Mouse (Mus musculus) adrenal gland, adult (tissue): ENCODE results near the gene Rrbp1.
A peak's percentile ranks its signal among the peaks of the same experiment; 100 is the strongest.

Experiments
- DNase-seq, 2 experiments: peaks; one replicate each; pipeline ENCODE4 v3.0.0; 2022 to 2023; ENCODE audit warnings: low spot score in 1 of 2; ENCODE audit not compliant: inconsistent age in 2 of 2

The Rrbp1 gene

DNA sequence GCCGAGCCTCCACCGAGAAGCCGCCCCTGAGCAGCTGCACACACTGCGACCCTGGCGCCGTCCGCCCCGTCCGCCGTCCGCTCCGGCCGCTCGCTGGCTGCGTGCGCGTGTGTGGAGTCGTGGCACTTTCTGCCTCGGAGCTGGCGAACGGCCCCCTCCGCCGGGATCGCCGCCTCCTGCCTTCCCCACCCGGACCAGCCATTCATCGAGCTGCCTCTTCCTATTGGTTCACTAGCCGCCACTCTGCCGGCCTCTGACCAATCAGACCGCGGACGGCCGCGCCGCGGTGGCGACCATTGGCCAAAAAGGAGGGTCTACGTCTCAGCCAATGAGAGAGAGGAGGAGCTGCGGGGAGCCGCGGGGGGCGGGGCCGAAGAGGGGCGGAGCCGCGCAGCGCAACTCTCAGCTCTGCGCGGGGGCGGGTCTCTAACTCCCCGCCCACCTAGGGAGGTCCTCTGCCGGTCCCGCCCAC lies at the start of gene Rrbp1:
TSS of gene Rrbp1 (minus strand) at position 184 of the 472 bp plus-strand sequence.
- DNase-seq: peak; percentile 99 to 100

DNA sequence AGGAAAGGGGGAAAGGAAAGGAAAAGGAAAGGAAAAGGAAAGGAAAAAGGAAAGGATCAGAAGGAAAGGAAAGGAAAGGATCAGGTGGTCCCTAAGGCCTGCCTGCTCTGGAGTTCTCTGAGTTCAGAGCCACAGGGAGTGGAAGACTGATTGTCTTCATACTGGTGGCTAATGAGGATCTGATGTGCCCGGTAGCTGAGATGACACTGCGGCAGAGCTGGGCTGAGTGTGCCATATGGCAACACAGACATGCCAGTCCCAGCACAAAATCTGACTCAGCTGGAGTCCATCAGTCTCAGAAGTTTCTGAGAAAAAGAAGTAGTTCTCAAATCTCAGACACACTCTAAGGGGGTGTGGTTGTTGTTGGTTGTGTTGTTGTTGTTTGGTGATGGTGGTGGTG lies 46.7 kb upstream of the Rrbp1 start:
- DNase-seq: no peak

DNA sequence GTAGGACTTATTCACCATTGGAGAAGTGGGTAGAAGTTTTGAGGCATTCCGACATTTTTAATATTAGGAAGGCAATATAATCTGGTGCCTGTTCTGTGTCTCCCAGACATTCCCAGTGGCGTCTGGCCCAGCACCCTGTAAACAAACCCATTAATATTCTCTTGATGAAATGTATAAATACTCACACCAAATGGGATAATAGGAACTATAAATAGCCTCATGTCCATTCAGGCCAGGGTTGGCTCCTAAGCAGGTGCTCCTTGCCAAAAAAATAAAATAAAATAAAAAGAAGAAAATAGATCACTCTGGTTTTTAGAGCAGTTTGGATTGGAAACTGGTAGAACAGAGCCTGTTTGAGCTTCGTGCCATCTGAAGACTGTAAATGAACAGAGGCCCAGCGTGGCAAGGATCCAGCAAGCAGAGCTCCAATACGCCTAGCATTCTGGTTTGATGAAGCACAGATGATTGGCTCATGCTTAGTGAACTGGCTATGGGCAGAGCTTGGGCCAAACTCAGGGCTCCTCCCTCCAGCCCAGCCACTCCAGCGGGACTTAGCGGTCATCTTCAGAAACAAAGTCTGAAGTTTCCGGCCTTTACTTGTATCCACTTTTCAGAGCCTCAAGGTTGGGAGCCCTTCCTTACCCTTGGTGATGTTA lies 41.5 kb upstream of the Rrbp1 start:
- DNase-seq: peak in 1 of 2 experiments; percentile 33

DNA sequence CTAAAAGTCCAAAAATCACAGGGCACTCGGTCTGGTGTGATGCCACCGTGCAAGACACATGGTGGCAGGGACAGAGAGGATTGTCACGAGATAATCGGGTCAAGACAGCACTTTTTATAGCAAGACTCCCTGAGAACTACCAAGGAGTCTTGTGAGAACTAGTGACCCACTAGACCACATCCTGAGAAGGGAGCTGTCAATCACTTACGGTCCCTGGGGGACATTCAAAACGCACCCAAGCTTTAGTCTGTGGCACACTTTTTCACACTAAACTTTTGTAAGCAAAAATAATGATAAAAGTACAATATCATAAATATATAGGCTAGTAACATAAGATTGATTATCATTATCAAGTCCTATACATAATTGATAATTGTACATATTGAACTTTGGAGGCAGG lies 39.8 kb upstream of the Rrbp1 start:
- no peak for DNase-seq

DNA sequence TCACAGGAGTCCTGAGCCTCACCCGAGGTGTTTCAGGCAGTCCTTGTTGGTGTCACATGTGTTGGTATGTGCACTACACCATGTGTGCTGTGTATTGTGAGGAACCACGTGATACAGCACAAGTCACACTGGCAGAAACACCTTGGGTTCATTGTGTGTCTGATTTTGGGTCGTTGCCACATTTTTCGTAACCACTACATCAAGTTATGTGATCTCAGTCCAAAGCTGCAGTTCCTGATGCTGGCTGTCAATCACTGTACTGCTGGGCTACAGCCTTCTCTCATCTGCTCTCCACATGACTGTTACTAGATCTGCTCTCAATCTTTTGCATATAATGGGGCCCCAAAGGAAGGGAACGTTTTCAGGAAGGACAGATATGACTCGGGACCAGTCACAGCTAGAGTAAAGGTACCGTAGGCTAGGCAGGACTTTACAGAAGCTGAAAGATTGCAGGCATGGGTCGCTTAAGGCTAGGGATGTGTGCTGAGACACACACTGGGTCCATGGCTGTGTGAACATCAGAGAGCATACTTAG lies 39.1 kb upstream of the Rrbp1 start:
- DNase-seq: no peak

DNA sequence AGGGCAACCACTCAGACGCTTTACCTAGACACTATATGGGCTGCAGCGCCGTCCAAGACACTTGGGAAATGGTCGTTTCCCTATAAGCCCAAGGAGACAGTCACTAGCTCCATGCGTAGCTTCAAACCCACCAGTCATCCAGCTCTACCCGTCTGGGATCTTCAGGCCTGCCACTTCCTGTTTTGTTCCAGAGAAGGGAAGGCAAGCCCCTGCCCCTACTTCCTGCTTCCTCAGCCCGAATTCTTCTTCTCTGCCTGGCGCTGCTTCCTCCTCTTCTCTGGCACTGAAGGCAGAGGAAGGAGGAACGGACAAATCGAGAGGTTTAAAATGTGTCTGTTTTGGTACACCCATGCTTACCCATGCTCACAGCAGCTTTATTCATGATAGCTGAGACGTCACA lies 35.9 kb upstream of the Rrbp1 start:
- no peak for DNase-seq

DNA sequence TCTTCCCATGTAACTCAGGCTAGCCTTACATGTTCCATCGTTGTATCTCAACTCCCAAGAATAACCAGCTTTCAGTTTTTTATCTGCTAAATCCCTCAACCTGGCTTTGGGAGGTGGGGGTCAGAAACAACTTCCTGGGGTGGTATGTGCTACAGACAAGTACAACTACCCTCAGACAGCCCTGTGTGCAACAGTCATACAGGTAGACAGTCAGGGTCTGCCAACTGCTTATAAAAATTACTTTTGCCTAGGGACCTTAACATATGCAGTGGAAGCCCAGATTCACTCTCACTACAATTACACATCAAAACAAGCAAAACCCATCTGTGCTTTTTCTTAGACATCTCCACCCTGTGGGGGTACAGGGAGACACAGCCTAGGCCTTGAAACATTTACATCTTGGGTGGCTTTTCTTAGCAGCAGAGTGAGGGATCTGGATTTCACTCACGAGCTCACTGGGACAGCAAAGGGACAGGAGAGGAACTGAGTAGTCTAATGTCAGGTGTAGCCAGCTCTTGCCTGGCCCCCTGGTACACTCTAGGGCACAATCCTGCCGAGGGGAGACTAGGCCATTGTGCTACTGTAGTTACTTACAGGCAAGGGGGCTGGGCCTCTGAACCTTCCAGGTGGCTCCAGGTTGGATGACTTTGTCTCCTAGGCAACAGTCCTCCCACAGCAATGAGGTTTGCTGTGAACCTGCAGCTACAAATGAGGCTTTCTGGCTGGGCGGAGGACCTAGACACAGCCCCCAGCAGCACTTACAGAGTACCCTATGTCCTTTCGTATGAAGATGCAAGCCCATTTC lies 34.9 kb upstream of the Rrbp1 start:
- DNase-seq: no peak

DNA sequence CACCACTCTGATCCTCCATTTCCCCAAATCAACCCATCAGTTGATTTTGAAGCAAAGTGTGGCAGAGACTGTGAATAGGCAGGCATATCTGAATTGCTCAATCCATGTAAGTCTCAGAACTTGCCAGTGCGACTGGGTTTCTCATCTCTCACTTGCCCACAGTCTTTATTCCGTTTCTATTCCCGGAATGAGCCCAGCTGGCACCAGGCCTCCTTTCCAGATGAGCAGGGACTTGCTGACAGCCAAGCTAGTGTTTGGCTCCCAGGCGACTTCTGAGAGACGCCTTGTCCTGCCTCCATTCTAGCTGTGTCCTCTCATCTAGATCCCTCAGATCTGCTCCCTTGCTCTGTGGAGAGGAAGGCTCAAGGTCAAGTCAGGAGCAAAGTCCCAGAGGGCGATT lies 33.7 kb upstream of the Rrbp1 start:
- peak in 1 of 2 experiments; percentile 27 for DNase-seq

DNA sequence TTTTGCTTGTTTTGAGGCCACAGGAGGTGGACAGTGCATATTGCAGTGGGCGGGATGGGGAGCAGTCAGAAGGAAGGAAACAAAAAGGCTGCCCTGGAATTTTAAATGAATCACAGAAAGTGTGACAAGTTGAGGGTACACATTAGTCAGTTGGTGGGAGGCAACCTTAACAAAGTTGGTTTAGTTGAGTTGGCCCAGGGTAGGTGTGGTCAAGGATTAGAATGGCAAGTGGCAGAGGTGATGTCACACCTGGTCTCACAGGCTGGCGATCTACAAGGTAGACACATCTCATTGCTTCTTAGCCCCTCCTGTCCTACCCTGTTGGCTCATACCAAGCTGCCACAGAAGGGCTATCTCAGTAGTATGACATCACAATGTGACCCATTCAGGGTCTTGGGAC lies 21.6 kb upstream of the Rrbp1 start, which contains the start of gene Banf2:
TSS of gene Banf2 (plus strand) at position 396 of the 400 bp plus-strand sequence.
- DNase-seq: no peak

DNA sequence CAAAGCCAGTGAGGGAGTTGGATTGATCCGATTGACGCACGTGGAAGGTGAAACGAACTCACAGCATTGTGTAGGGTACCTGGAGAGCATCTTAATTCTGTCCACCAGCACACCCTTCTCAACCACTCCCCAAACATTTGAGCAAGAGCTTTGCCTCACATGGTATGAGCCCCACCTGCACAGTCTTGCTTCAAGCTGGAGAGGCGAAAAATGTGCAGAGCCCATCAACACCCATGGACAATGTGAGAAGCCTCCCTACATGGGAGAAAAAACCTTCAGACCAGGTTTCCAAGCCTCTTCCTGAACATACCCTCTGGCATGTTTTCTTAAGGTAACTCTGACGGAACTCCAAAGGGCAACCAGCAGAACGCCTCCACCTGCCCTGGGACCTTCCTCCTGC lies 19.7 kb upstream of the Rrbp1 start:
- DNase-seq: no peak

DNA sequence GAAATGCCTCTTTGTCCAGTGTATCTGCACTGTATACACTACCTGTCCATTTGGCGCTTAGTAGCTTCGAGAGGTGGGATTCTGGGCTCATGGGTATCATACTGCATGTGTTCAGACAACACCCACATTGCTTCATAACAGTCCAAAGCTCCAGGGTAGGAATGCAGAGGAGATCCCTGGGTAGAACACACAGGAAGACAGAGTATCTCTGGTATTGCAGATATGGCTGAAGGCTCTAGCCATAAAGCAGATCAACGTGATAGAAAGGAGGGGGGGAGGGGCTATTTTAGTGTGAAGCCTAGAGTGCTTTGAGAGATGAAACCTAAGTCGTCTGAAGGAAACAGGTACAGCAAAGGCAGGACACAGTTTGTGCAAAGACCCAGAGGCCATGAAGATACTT lies 15.4 kb upstream of the Rrbp1 start:
- no peak for DNase-seq

DNA sequence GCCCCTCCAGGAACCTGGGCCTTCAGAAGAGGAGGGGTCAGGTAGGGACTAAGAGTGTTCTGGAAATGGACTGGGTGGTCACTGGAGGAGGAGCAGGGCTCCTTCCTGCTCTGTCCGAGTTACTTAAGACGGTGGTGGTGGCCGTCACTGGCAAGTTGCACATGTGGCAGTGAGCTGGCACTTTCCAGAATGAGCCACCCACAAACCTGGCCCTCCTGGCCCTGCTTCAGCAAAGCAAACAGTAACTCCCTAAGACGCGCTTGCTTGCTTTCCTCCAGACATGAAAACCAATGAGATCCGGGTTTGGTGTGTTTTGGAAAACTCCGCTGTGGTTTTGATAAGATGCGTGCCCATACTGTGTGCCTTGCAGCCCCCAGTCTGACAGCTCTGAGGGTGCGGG lies 14.3 kb upstream of the Rrbp1 start:
- DNase-seq: no peak

DNA sequence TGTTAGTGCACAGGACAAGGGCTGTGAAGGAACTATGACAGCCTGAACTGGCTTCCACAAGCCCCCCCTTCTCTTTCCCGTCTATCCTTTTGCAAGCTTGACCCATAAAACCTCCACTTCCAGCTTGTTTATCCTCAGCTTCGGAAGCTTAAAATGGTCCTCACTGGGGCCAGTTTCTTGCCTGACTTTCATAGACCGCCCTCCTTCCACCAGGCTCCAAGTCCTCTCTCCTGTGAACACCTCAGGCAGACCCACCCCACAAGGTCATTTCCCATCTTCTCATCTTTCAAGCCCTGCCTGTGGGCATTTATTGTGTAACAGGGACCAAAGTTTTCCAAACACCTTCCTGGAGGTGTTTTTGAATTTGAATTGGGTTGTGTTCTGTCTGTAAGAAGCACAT lies 11.4 kb upstream of the Rrbp1 start:
- DNase-seq: no peak

DNA sequence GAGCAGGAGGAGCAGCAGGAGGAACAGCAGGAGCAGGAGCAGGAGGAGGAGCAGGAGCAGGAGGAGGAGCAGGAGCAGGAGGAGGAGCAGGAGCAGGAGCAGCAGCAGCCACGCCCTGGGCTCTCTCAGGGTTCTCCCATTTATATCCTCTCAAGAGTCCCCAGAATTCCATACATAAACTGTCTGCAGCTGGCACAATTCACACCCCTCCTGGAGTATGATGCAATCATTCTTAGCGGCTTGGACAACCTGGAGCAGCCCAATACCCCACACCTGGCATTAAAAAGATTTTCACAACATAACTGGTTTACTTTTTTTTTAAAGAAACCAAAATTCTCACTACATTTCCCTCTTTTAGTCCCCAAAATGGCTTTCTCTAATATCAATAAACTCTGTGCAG lies 8.9 kb upstream of the Rrbp1 start:
- DNase-seq: no peak

DNA sequence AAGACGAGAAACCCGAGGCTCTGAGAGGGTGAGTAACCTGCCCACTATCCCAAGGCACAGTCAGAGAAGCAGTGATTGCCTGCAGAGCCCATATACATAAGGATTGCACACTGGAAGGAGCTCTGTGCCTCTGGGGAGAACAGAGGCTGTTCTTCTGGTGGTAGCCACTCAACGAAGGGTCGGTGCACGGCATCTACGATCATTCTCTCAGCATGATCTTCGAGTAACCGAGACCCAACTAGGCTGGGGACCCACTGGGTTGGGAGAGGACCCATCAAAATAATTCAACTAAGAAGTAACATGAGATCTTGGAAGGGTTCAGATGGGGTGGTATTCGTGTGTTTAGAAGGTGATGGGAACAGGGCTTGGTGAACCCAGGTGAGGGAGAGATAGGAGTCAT lies 4.8 kb upstream of the Rrbp1 start:
- no peak for DNase-seq

DNA sequence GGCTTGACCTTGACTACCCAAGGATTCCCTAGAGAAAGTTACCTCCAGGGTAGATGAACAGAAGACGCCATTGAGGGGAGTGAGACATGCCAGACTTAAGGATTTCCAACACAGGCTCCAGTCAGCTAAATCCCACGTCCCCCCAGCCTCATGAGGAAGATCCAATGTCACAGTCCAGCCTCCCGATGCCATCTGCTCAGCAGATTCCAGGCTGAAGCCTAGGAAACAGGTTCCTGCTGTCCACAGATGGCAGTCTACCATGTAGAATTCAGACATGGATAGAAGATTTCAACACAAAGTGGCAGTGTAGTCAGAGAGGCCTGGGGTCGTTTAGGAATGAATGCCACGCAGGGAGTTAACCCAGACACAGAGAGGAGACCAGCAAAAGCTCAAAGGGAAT lies 3.4 kb upstream of the Rrbp1 start:
- DNase-seq: no peak

DNA sequence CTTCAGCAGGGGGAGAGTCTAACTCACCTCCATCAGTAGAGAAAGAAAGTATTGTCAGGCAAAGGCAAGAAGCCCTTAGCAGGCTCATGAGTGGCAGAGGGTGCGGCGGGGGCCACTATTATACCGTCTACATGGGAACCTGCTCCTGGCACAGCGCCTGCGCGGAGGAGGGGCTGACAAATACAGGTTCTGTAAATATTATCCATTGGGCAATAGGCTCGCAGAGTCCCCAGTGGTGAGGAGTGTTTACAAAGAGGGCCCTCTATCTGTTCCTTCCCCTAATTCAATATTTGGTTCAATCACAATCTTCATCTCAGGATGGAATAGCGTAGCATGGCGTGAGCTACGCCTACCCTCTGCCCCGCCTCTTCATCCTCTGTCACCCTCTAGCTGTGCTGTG lies 3.0 kb upstream of the Rrbp1 start:
- DNase-seq: no peak

DNA sequence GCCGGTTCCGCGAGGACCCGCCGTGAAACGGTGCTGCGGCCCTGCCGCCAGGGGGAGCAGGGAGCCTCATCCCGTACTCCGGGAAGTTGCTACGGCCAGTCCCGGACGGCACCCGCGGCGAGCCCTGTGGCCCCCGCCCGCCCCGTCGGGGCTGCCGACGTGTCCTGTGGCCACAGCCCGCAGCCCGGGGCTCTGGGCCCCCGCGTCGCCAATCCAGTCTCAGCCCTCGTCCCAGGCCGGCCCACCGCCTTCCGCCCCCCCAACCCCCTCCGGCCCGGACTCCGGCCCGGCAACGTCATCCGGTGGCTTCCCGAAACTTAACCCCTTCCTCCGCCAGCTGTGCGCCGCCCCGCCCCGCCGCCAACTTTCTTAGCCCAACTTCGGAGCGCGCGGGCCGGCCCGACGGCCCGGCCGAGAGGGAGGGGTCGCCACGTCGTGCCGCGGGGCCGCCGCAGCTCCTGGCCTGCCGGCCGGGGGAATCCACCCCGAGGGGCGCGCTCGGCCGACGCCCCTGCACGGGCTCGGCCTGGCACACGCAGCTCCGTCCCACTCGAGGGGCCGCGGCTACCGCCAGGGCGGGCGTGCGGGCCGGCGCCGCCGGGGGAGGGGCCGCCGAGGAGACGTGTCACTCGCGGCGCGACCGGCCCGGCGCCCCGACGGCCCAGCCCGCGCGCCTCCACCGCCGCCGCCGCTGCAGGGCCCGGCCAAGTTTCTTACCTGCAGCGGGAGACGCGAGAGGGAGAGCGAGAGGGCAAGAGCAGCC lies 600 bp downstream of the Rrbp1 start:
- peak; percentile 91 to 96 for DNase-seq

DNA sequence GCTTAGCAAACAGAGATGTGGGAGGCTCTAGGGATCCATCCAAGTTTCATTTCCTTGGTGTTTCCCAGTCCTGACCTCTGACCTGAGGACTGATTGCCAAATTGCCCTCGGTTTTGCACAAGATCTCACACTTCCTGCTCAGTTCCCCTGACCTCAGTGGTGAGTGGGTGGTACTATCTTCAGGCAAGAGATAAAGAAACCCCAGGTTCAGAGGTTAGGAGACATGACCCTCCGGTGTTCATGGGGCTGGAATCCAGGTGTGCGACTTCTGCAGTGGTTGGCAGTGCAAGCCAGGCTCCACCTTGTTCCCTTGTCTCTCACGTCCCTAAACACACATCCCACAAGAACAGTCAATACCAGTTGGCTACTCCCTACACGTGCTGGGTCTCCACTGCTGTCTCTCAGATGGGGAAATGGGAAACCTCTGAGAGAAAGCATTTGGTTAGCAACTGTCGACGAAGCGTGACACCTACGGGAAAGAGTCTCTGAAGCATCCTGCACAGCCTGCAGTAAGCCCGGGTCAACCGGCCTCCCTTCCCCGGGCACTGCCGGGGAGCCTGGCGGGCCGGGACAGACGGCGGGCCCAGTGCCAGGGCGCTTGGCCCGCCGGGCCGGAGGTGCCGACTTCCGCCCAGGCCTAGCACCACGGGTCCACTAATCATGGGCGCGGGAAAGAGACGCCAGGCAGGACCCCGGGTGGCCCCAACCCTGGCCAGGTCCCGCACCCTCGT lies 1.3 kb downstream of the Rrbp1 start:
- peak; percentile 73 to 88 for DNase-seq

DNA sequence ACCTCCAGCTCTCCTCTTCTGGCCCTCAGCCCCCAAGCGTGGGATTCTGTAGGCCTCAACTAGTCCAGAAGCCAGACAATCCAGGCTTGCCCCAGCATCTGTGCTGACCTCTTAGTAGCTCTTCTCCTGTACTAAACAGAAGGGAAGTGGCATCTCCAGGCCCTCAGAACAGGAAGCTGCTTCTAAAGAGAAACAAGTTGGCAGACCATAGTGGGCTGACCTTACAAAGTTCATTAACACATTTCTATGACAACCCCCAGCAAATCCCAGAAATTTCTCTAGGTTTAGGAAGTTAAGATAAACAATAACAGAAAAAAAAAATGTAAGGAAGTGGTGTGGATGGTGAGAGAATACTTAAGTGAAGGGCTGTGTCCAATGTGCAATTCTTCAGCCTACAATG lies 2.0 kb downstream of the Rrbp1 start:
- DNase-seq: no peak

DNA sequence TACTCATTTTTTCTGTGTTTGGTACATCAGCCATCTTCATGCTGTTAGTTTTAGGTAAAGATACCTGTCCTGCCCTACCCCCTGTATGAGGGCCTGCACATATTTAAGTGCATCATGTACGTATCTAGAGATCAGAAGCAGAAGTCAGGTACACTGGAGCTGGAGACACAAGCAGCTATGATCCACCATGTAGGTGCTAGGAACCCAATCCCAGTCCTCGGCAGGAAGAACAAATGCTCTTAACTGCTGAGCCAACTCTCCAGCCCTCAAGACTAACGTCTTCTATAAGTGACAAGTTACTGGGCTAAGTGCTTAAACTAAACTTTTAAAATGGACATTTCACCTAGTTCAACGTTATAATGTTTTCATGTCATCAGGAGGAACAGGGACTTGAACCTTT lies 3.9 kb downstream of the Rrbp1 start:
- peak in 1 of 2 experiments; percentile 23 for DNase-seq
